Comparison of ENCODE assay signal across 8 mouse cellular contexts in genomic region chr17:33999341-34000149, GRCm38 (mm10). TPM values are rescaled to one million over a fixed set of nuclear protein-coding genes. Genes with fewer than 3 reads are reported as not detected.
DNase-seq lines count a peak whose midpoint lies in the region; ATAC-seq and TF ChIP-seq lines count a peak whose summit lies in the region.

No protein-coding gene starts in this region.

- TF ChIP-seq CTCF in forebrain, postnatal 0 days (IDR thresholded peaks at IDR 0.05; ENCODE audit: low read depth) = no peak
- TF ChIP-seq CTCF in stomach, postnatal 0 days (IDR thresholded peaks at IDR 0.05; ENCODE audit: low read depth) = no peak

- ATAC-seq in forebrain, postnatal 0 days = peak; percentile 60
- peak; percentile 37 for ATAC-seq in kidney, embryonic 14.5 days (ENCODE audit: low FRiP score, low TSS enrichment)
- peak; percentile 41 for ATAC-seq in stomach, postnatal 0 days (ENCODE audit: low FRiP score, low TSS enrichment)

- no peaks in the 10 kb centered on the region for H3K27me3 ChIP-seq in forebrain, postnatal 0 days (ENCODE audit: insufficient read depth, low read length)
- H3K27me3 ChIP-seq in kidney, embryonic 14.5 days (ENCODE audit: control insufficient read depth, insufficient read depth, low read length) = peaks cover 19% of the 10 kb centered on the region
- no peaks in the 10 kb centered on the region for H3K27me3 ChIP-seq in stomach, postnatal 0 days (ENCODE audit: control insufficient read depth, insufficient read depth, low read length)

- no peaks in the 10 kb centered on the region for H3K36me3 ChIP-seq in forebrain, postnatal 0 days (ENCODE audit: insufficient read depth)
- H3K36me3 ChIP-seq in kidney, embryonic 14.5 days (ENCODE audit: control insufficient read depth, insufficient read depth, low read length) = no peaks in the 10 kb centered on the region
- H3K36me3 ChIP-seq in stomach, postnatal 0 days (ENCODE audit: control insufficient read depth, insufficient read depth, low read length) = no peaks in the 10 kb centered on the region

- TF ChIP-seq EP300 in stomach, postnatal 0 days (optimal IDR thresholded peaks at IDR 0.05) = no peak

- 2% methylated on average over 87 of the region's 87 CpGs for WGBS in forebrain, postnatal 0 days
- WGBS in kidney, embryonic 14.5 days = 2% methylated on average over 87 of the region's 87 CpGs
- WGBS in stomach, postnatal 0 days = 2% methylated on average over 81 of the region's 87 CpGs

- H3K4me2 ChIP-seq in forebrain, postnatal 0 days (ENCODE audit: low read depth) = peak overlapping the region; percentile 90
- peak overlapping the region; percentile 98 for H3K4me2 ChIP-seq in kidney, embryonic 14.5 days (replicated peaks; ENCODE audit: low read depth, low read length)
- H3K4me2 ChIP-seq in stomach, postnatal 0 days (replicated peaks; ENCODE audit: low read depth) = peak overlapping the region; percentile 100

- peak overlapping the region; percentile 43 for H3K4me3 ChIP-seq in forebrain, postnatal 0 days (ENCODE audit: low read depth, low read length)
- peak overlapping the region; percentile 52 for H3K4me3 ChIP-seq in kidney, embryonic 14.5 days (ENCODE audit: low read length)
- peak overlapping the region; percentile 63 for H3K4me3 ChIP-seq in stomach, postnatal 0 days (ENCODE audit: low read depth, low read length)

- no peaks in the 10 kb centered on the region for H3K9me3 ChIP-seq in forebrain, postnatal 0 days (ENCODE audit: low read length)
- no peaks in the 10 kb centered on the region for H3K9me3 ChIP-seq in kidney, embryonic 14.5 days (ENCODE audit: control insufficient read depth, low read length)
- H3K9me3 ChIP-seq in stomach, postnatal 0 days (ENCODE audit: control insufficient read depth, low read length) = no peaks in the 10 kb centered on the region

- peak; percentile 45 to 75 for DNase-seq in adrenal gland, adult (ENCODE audit: inconsistent age in 2 of 2, low spot score in 1 of 2)
- no peak for DNase-seq in adrenal gland, postnatal 4 days (ENCODE audit: low spot score in 2 of 2)
- peak; percentile 38 for DNase-seq in Muller cell, postnatal 12 days (ENCODE audit: inconsistent ontology term)
- DNase-seq in forebrain, postnatal 0 days = peak; percentile 20
- peak; percentile 41 for DNase-seq in lung, postnatal 25 days (ENCODE audit: low spot score)
- peak; percentile 62 for DNase-seq in stomach, postnatal 0 days (ENCODE audit: low spot score)
- no peak for DNase-seq in right cerebral cortex, postnatal 14 days

- no peak overlapping the region for H3K27ac ChIP-seq in forebrain, postnatal 0 days (ENCODE audit: low read depth, low read length)
- H3K27ac ChIP-seq in kidney, embryonic 14.5 days (ENCODE audit: low read depth, low read length) = no peak overlapping the region
- H3K27ac ChIP-seq in stomach, postnatal 0 days (replicated peaks) = no peak overlapping the region; the same call in 1 of the 2 replicates

- H3K4me1 ChIP-seq in forebrain, postnatal 0 days (ENCODE audit: insufficient read depth) = no peaks in the 10 kb centered on the region
- no peaks in the 10 kb centered on the region for H3K4me1 ChIP-seq in kidney, embryonic 14.5 days (ENCODE audit: control insufficient read depth, insufficient read depth, low read length)
- 0 out of 2 replicates have a peak, but pooled peaks cover 2% of the 10 kb centered on the region for H3K4me1 ChIP-seq in stomach, postnatal 0 days (replicated peaks; ENCODE audit: control insufficient read depth, insufficient read depth)

- peak overlapping the region; percentile 42 for H3K9ac ChIP-seq in forebrain, postnatal 0 days
- peak overlapping the region; percentile 50; the same call in 1 of the 2 replicates for H3K9ac ChIP-seq in kidney, embryonic 14.5 days (ENCODE audit: low read depth, low read length)
- H3K9ac ChIP-seq in stomach, postnatal 0 days (ENCODE audit: low read length) = peak overlapping the region; percentile 71

RNA-seq across cellular contexts. Expression of gene H2-K1, which starts 0.6 kb away (rescaled TPM):
- total RNA-seq in adrenal gland, postnatal 4 days (2021) = 100 to 1,000 TPM; 173 to 174 TPM
- total RNA-seq in forebrain, postnatal 0 days (2014; rRNA removed) = 14.3 and 21.9 TPM in 2 replicates
- polyA plus RNA-seq in forebrain, postnatal 0 days (2015; fragmentation: Nextera tagmentation; extraction: Ambion mirVana) = 17.3 and 21.2 TPM in 2 replicates
- 11.2 and 18.8 TPM in 2 replicates for polyA plus RNA-seq in kidney, embryonic 14.5 days (2014; fragmentation: Nextera tagmentation; extraction: Ambion mirVana)
- 129 and 130 TPM in 2 replicates for polyA plus RNA-seq in stomach, postnatal 0 days (2015; fragmentation: Nextera tagmentation; extraction: Ambion mirVana)

RNA-seq across cellular contexts. Expression of gene Ring1, which starts 24.9 kb away (rescaled TPM):
- total RNA-seq in adrenal gland, postnatal 4 days (2021) = 10 to 100 TPM; 49.0 to 54.3 TPM
- 20.7 and 21.4 TPM in 2 replicates for total RNA-seq in forebrain, postnatal 0 days (2014; rRNA removed)
- polyA plus RNA-seq in forebrain, postnatal 0 days (2015; fragmentation: Nextera tagmentation; extraction: Ambion mirVana) = 15.7 and 19.0 TPM in 2 replicates
- 5.5 and 12.4 TPM in 2 replicates for polyA plus RNA-seq in kidney, embryonic 14.5 days (2014; fragmentation: Nextera tagmentation; extraction: Ambion mirVana)
- 13.3 and 14.6 TPM in 2 replicates for polyA plus RNA-seq in stomach, postnatal 0 days (2015; fragmentation: Nextera tagmentation; extraction: Ambion mirVana)

RNA-seq across cellular contexts. Expression of gene H2-Ke6, which starts 28.3 kb away (rescaled TPM):
- 100 to 1,000 TPM; 135 to 144 TPM for total RNA-seq in adrenal gland, postnatal 4 days (2021)
- 39.1 and 58.0 TPM in 2 replicates for total RNA-seq in forebrain, postnatal 0 days (2014; rRNA removed)
- 54.6 and 55.7 TPM in 2 replicates for polyA plus RNA-seq in forebrain, postnatal 0 days (2015; fragmentation: Nextera tagmentation; extraction: Ambion mirVana)
- polyA plus RNA-seq in kidney, embryonic 14.5 days (2014; fragmentation: Nextera tagmentation; extraction: Ambion mirVana) = 46.0 and 53.0 TPM in 2 replicates
- polyA plus RNA-seq in stomach, postnatal 0 days (2015; fragmentation: Nextera tagmentation; extraction: Ambion mirVana) = 37.6 and 42.4 TPM in 2 replicates

RNA-seq across cellular contexts. Expression of gene Slc39a7, which starts 31.9 kb away (rescaled TPM):
- 100 to 1,000 TPM; 145 to 156 TPM for total RNA-seq in adrenal gland, postnatal 4 days (2021)
- 126 and 161 TPM in 2 replicates for total RNA-seq in forebrain, postnatal 0 days (2014; rRNA removed)
- 124 and 138 TPM in 2 replicates for polyA plus RNA-seq in forebrain, postnatal 0 days (2015; fragmentation: Nextera tagmentation; extraction: Ambion mirVana)
- polyA plus RNA-seq in kidney, embryonic 14.5 days (2014; fragmentation: Nextera tagmentation; extraction: Ambion mirVana) = 70.3 and 86.0 TPM in 2 replicates
- polyA plus RNA-seq in stomach, postnatal 0 days (2015; fragmentation: Nextera tagmentation; extraction: Ambion mirVana) = 114 and 118 TPM in 2 replicates

RNA-seq across cellular contexts. Expression of gene Rxrb, which starts 32.1 kb away (rescaled TPM):
- total RNA-seq in adrenal gland, postnatal 4 days (2021) = 10 to 100 TPM; 74.5 to 78.0 TPM
- total RNA-seq in forebrain, postnatal 0 days (2014; rRNA removed) = 56.2 and 60.8 TPM in 2 replicates
- polyA plus RNA-seq in forebrain, postnatal 0 days (2015; fragmentation: Nextera tagmentation; extraction: Ambion mirVana) = 58.1 and 58.4 TPM in 2 replicates
- polyA plus RNA-seq in kidney, embryonic 14.5 days (2014; fragmentation: Nextera tagmentation; extraction: Ambion mirVana) = 22.2 and 28.0 TPM in 2 replicates
- 25.0 and 26.9 TPM in 2 replicates for polyA plus RNA-seq in stomach, postnatal 0 days (2015; fragmentation: Nextera tagmentation; extraction: Ambion mirVana)

Comparison
In these comparisons a context has a peak if more than half of its experiments do, and no peak if none do; other contexts are left out.
1. DNase-seq: peak in adrenal gland, adult (2 of 2), Muller cell, postnatal 12 days (single experiment), forebrain, postnatal 0 days (single experiment), lung, postnatal 25 days (single experiment) and stomach, postnatal 0 days (single experiment); none in adrenal gland, postnatal 4 days (0 of 2) and right cerebral cortex, postnatal 14 days (single experiment).
2. Peak in every context shown above with its lines, with median percentiles within 50 percentile points of each other: ATAC-seq, H3K4me2 ChIP-seq, H3K4me3 ChIP-seq and H3K9ac ChIP-seq.